Mouse (Mus musculus) liver, embryonic 12.5 days (tissue): ENCODE results near the gene Bsg. TPM values are rescaled to one million over a fixed set of nuclear protein-coding genes. Genes with fewer than 3 reads are reported as not detected.

Experiments used
- ATAC-seq: fragments of 200-750 bp; cut with Nextera tagmentation; 2 replicates; pipeline ENCODE4 v1.8.0; 2017; ENCODE audit warnings: moderate number of reproducible peaks, mild to moderate bottlenecking, moderate library complexity
- H3K27ac ChIP-seq: fragments of 300-500 bp; sonication (generic); 2 replicates; pipeline ENCODE4 v1.5.1; 2016; ENCODE audit warnings: mild to moderate bottlenecking
- H3K27me3 ChIP-seq: fragments of 300-500 bp; sonication (generic); replicated peaks from 2 replicates; pipeline ENCODE4 v1.6.1; 2016; ENCODE audit warnings: mild to moderate bottlenecking, moderate library complexity
- H3K36me3 ChIP-seq: fragments of 300-500 bp; sonication (generic); 2 replicates; pipeline ENCODE4 v1.6.1; 2016; ENCODE audit warnings: mild to moderate bottlenecking, moderate library complexity
- H3K4me1 ChIP-seq: fragments of 300-500 bp; sonication (generic); 2 replicates; pipeline ENCODE4 v1.6.1; 2016
- H3K4me2 ChIP-seq: fragments of 300-500 bp; sonication (generic); 2 replicates; pipeline ENCODE4 v1.6.1; 2016; ENCODE audit warnings: mild to moderate bottlenecking, moderate library complexity
- H3K4me3 ChIP-seq: fragments of 300-500 bp; sonication (generic); 2 replicates; pipeline ENCODE4 v1.5.1; 2016; ENCODE audit warnings: mild to moderate bottlenecking, moderate library complexity
- H3K9ac ChIP-seq: fragments of 300-500 bp; sonication (generic); 2 replicates; pipeline ENCODE4 v1.6.1; 2016; ENCODE audit warnings: mild to moderate bottlenecking, moderate library complexity
- H3K9me3 ChIP-seq: fragments of 300-500 bp; sonication (generic); replicated peaks from 2 replicates; pipeline ENCODE4 v1.6.1; 2016; ENCODE audit warnings: mild to moderate bottlenecking, moderate library complexity
- WGBS: fragments of 180-500 bp; shearing (Covaris S2); methylation state at CpG from one replicate; pipeline ENCODE4 v1.1.7; 2016; ENCODE audit not compliant: insufficient replicate concordance; 5-methylcytosine and 5-hydroxymethylcytosine counted together
- polyA plus RNA-seq: library from polyadenylated mRNA; unstranded; fragments of >200 nt; fragmentation: Nextera tagmentation; extraction: Ambion mirVana; gene quantifications from 2 replicates; pipeline ENCODE4 v1.2.1, GENCODE M21; 2016

The Bsg gene
- polyA plus RNA-seq, 1 experiment from 2014 or later: 1,045 TPM

DNA sequence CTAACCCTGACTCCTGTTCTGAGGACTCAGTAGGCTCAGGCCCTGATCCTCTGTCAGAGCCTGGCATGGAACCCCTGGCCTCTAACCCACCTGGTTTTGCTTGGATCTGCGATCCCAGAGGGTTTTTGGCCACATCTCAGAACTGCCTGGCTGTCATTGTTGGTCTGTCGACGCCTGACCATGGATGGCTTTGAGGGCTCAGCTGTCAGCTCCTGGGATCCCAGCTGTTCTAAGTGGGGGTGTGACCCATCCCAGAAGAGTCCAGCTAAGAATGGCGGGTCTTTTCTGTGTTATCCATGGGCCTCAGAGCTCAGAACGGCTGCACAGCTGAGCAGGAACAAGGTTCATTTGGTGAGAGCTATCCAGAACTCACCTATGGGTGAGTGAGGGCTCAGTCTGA lies 16.8 kb downstream of the Bsg start:
- WGBS: 46% methylated on average over 5 of the region's 5 CpGs
- H3K4me1 ChIP-seq: peaks cover 18% of the 10 kb centered on the region

DNA sequence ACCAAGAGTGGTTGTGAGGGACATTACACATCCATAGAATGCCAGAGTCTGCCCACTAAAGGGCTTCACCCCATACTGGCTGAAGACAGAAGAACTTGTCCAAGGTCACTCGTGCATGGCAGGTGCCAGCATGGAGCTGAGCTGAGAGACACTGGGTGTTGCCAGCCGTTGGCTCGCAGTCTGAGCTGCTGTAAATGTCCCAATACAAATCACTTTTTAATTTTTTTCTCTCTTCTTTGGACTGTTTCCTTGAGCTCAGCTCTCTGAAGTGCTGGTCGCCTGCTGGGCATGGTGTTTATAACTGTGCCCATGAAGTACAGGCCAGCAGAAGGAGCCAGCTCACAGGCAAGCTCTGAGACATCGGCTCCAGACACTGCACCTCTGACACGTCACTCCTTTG lies 18.8 kb downstream of the Bsg start:
- 57% methylated on average over 6 of the region's 6 CpGs for WGBS
- ATAC-seq: no peak
- H3K36me3 ChIP-seq: no peaks in the 10 kb centered on the region
- peaks cover 71% of the 10 kb centered on the region for H3K27me3 ChIP-seq
- H3K27ac ChIP-seq: no peak overlapping the region
- H3K4me3 ChIP-seq: no peak overlapping the region
- H3K9ac ChIP-seq: no peak overlapping the region
- H3K4me2 ChIP-seq: no peak overlapping the region
- H3K4me1 ChIP-seq: no peaks in the 10 kb centered on the region
- H3K9me3 ChIP-seq: 0 out of 2 replicates have a peak, but pooled peaks cover 6% of the 10 kb centered on the region

More for the DNA sequence above, 16.8 kb downstream of the Bsg start:
- H3K27ac ChIP-seq: no peak overlapping the region
- H3K9ac ChIP-seq: no peak overlapping the region
- peaks cover 81% of the 10 kb centered on the region for H3K27me3 ChIP-seq
- ATAC-seq: no peak
- no peaks in the 10 kb centered on the region for H3K9me3 ChIP-seq
- H3K4me3 ChIP-seq: no peak overlapping the region
- H3K36me3 ChIP-seq: no peaks in the 10 kb centered on the region
- no peak overlapping the region for H3K4me2 ChIP-seq

DNA sequence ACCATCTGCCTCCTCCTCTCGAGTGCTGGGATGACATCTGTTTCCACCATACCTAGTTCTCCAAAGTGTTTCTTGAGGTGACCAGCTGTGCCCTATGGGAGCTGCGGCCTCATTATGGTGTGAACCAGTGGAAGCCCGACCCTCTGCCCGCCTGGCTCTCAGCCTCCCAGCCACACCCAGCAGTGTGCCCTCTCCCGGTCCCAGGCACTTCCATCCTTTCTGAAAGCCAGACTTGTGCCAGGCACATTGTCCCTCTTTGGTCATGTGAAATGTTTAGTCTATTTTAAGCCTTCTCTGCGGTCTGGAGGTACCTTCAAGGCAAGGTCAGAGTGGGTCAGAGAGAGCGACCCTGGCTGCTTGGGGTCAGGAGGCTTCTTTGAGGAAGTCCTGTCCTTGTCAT lies 19.4 kb downstream of the Bsg start:
- no peak overlapping the region for H3K27ac ChIP-seq
- no peaks in the 10 kb centered on the region for H3K4me1 ChIP-seq
- no peak for ATAC-seq
- H3K9ac ChIP-seq: no peak overlapping the region
- H3K9me3 ChIP-seq: 0 out of 2 replicates have a peak, but pooled peaks cover 6% of the 10 kb centered on the region
- peaks cover 71% of the 10 kb centered on the region for H3K27me3 ChIP-seq
- WGBS: 62% methylated on average over 7 of the region's 7 CpGs
- no peak overlapping the region for H3K4me2 ChIP-seq
- no peak overlapping the region for H3K4me3 ChIP-seq
- no peaks in the 10 kb centered on the region for H3K36me3 ChIP-seq

DNA sequence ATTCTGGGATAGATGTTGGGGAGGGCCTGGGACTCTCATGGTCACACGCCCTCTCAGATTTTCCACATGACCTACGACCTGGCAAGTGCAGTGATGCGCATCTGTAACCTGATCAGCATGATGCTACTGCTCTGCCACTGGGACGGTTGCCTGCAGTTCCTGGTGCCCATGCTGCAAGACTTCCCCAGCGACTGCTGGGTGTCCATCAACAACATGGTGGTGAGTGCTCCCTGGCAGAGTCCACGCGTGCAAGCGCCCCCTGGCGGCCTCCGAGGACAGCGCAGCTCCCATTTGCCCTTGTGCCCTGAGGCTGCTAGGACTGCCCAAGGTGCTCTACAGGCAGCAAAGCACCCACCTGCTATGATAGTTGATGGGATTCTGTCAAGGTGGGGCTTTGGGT lies 21.8 kb downstream of the Bsg start:
- no peak overlapping the region for H3K9ac ChIP-seq
- H3K9me3 ChIP-seq: 0 out of 2 replicates have a peak, but pooled peaks cover 6% of the 10 kb centered on the region
- 29% methylated on average over 11 of the region's 11 CpGs for WGBS
- no peak overlapping the region for H3K4me2 ChIP-seq
- peaks cover 56% of the 10 kb centered on the region for H3K27me3 ChIP-seq
- no peak overlapping the region for H3K4me3 ChIP-seq
- no peaks in the 10 kb centered on the region for H3K4me1 ChIP-seq
- H3K36me3 ChIP-seq: no peaks in the 10 kb centered on the region
- peak; percentile 69; the same call in 1 of the 2 replicates for ATAC-seq
- H3K27ac ChIP-seq: no peak overlapping the region

DNA sequence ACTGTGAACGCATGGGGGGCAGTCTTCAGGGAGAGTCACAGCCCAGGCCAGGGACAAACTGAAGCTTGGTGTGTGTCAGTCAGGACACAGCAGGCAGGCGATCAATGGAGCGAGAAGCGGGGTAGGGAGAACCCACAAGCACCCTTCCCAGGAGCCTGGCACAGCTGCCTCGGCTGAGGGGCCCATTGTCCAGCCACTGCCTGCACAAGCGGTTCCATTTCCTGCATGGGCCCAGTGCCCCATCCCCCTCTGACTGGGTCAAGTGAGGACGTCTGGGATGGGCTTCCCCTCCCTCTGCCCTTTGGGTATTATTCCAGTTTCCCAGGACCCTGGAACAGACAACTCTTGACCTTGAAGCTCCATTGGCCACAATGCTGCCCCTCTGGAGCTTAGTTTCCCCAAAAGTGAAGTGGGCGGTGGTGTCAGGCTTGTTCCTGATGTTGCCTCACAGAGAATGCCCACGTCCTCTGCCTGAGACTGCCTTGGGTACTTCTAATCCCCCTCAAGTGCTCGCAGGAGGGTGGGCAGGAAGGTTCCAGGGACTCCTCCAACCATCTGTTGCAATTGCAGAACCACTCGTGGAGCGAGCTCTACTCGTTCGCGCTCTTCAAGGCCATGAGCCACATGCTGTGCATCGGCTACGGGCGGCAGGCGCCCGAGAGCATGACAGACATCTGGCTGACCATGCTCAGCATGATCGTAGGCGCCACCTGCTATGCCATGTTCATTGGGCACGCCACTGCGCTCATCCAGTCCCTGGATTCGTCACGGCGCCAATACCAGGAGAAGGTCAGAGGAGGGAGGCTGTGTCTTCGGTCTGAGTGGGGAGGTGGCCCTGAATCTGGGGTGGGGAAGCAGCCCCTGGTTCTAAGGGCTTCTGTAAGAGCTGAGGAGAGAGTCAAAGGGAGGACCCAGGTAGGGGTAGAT lies 24.3 kb downstream of the Bsg start:
- Histone ChIP-seq H3K4me2 (no peak overlapping the region), H3K4me3 (no peak overlapping the region), H3K27me3 (peaks cover 32% of the 10 kb centered on the region), H3K36me3 (peaks cover 1% of the 10 kb centered on the region), H3K9ac (no peak overlapping the region), H3K27ac (no peak overlapping the region), H3K4me1 (no peaks in the 10 kb centered on the region), H3K9me3 (0 out of 2 replicates have a peak, but pooled peaks cover 6% of the 10 kb centered on the region)
- 58% methylated on average over 28 of the region's 28 CpGs for WGBS
- ATAC-seq: no peak

DNA sequence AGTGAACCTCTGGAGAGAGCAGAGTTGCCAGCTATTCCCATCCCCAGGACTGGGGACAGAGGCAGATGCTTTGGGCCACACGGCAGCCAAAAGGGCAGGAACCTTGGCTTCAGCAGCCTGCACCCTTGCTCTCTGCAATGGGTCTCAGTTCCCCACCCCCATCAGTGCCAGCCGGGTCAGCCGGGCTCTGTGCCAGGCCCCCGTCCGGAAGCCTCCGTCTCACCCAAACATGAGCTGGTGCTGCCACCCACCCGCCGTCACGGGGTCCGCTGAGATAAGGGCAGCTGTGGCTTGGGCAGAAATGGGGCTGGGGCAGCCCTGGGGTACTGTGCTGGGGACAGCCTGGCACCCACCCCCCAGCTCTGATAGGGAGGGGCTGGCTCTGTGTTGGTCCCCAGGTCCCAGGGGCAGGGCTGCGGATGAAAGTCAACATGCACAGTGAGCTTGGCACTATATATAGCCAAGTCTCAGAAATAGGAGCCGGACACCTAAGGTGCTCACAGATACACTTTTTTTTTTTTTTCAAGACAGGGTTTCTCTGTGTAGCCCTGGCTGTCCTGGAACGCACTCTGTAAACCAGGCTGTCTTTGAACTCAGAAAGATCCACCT lies 25.2 kb downstream of the Bsg start:
- Histone ChIP-seq H3K4me1 (no peaks in the 10 kb centered on the region), H3K4me3 (no peak overlapping the region), H3K4me2 (no peak overlapping the region), H3K27me3 (peaks cover 25% of the 10 kb centered on the region), H3K9ac (no peak overlapping the region), H3K9me3 (0 out of 2 replicates have a peak, but pooled peaks cover 6% of the 10 kb centered on the region), H3K36me3 (peaks cover 10% of the 10 kb centered on the region), H3K27ac (no peak overlapping the region)
- WGBS: 68% methylated on average over 13 of the region's 13 CpGs
- ATAC-seq: no peak

DNA sequence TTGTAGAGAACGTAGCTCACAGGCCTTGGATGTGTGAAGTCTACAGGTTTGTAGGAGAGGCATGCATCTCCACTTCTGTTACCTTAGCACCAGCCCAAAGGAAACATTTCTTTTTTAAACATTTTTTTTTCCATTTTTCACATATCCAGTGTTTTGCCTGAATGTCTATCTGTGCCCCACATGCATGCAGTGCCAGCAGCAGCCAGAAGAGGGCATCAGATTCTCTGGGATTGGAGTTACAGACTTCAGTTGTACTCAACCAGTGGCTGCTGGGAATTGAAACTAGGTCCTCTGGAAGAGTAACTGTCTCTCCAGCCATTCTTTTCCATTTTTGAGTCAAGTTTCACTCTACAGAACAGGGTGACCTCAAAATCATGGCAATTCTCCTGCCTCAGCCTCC lies 28.2 kb downstream of the Bsg start:
- peaks cover 37% of the 10 kb centered on the region for H3K27me3 ChIP-seq
- no peak overlapping the region for H3K27ac ChIP-seq
- H3K9ac ChIP-seq: no peak overlapping the region
- H3K36me3 ChIP-seq: peaks cover 40% of the 10 kb centered on the region
- H3K4me2 ChIP-seq: no peak overlapping the region
- H3K9me3 ChIP-seq: peaks cover 12% of the 10 kb centered on the region; the same call in 1 of the 2 replicates
- 67% methylated on average over 1 of the region's 1 CpGs for WGBS
- no peak overlapping the region for H3K4me3 ChIP-seq
- H3K4me1 ChIP-seq: no peaks in the 10 kb centered on the region
- ATAC-seq: no peak

DNA sequence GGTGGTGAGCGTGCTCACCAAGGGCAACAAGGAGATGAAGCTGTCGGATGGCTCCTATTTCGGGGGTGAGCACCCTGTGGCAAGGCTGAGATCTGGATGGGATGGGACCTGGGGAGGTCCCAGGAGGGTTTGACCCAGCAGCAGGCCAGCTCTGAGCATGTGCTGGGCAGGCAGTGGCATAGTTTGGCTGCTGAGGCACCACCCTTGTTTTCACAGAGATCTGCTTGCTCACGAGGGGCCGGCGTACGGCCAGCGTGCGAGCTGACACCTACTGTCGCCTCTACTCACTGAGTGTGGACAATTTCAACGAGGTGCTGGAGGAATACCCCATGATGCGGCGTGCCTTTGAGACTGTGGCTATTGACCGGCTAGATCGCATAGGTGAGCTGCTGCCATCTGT lies 29.6 kb downstream of the Bsg start:
- 90% methylated on average over 15 of the region's 15 CpGs for WGBS
- ATAC-seq: no peak
- Histone ChIP-seq H3K4me2 (no peak overlapping the region), H3K9ac (no peak overlapping the region), H3K4me1 (no peaks in the 10 kb centered on the region), H3K27ac (no peak overlapping the region), H3K4me3 (no peak overlapping the region), H3K36me3 (peaks cover 54% of the 10 kb centered on the region), H3K27me3 (peaks cover 23% of the 10 kb centered on the region), H3K9me3 (peaks cover 11% of the 10 kb centered on the region; the same call in 1 of the 2 replicates)

DNA sequence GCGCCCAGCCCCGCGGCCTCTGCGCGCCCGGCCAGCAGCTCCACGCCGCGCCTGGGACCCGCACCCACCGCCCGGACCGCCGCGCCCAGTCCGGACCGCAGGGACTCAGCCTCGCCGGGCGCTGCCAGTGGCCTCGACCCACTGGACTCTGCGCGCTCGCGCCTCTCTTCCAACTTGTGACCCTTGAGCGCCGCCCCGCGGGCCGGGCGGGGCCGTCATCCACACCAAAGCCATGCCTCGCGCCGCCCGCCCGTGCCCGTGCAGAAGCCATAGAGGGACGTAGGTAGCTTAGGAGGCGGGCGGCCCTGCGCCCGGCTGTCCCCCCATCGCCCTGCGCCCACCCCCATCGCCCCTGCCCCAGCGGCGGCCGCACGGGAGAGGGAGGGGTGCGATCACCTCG lies 31.1 kb downstream of the Bsg start:
- H3K9ac ChIP-seq: no peak overlapping the region
- 47% methylated on average over 52 of the region's 52 CpGs for WGBS
- ATAC-seq: no peak
- no peak overlapping the region; the same call in 1 of the 2 replicates for H3K4me3 ChIP-seq
- H3K4me1 ChIP-seq: no peaks in the 10 kb centered on the region
- peaks cover 15% of the 10 kb centered on the region for H3K27me3 ChIP-seq
- H3K4me2 ChIP-seq: peak overlapping the region; percentile 28
- peaks cover 19% of the 10 kb centered on the region; the same call in 1 of the 2 replicates for H3K9me3 ChIP-seq
- peaks cover 69% of the 10 kb centered on the region for H3K36me3 ChIP-seq
- no peak overlapping the region for H3K27ac ChIP-seq

DNA sequence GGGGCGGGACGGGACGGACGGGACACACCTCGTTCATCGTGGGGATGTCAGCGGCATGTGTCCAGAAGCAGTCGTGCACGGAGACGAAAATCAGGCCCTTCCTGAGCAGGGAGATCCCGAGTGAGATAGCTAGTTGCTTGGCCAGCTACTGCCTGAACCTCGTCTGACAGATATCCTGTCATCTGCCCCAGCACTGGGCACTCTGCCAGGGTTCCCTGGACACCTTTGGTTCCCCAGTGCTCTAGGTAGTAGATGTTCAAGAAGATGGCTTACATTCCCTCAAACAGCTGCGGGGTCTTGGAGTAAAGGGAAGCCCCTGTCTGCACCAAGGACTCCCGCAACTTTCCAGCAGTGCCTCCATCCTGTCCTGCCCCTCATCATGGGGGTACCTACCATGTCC lies 32.4 kb downstream of the Bsg start:
- no peak for ATAC-seq
- no peaks in the 10 kb centered on the region for H3K4me1 ChIP-seq
- H3K9me3 ChIP-seq: peaks cover 19% of the 10 kb centered on the region; the same call in 1 of the 2 replicates
- peaks cover 82% of the 10 kb centered on the region for H3K36me3 ChIP-seq
- no peak overlapping the region for H3K4me3 ChIP-seq
- peaks cover 15% of the 10 kb centered on the region for H3K27me3 ChIP-seq
- 87% methylated on average over 14 of the region's 14 CpGs for WGBS
- H3K9ac ChIP-seq: no peak overlapping the region
- no peak overlapping the region for H3K4me2 ChIP-seq
- no peak overlapping the region for H3K27ac ChIP-seq

DNA sequence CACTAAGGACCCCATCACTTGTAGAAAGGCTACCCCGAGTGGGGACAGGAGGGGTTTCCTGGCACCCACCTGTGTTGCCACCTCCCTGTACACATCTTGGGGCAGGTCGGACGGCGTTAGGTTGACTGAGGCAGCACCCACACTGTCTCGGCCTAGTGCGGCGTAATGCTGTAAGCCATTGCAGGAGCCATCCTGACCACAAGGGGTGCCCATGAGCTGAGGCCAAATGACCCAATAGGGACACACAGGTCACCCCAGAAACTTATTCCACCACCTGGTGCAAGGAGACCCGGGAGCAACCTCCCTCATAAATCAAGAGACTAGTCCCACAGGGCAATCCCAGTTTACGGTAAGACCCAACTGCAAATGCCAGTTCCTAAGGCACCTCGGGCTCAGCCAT lies 34.0 kb downstream of the Bsg start:
- H3K27ac ChIP-seq: no peak overlapping the region
- H3K9me3 ChIP-seq: peaks cover 19% of the 10 kb centered on the region; the same call in 1 of the 2 replicates
- 91% methylated on average over 10 of the region's 10 CpGs for WGBS
- ATAC-seq: no peak
- no peak overlapping the region for H3K9ac ChIP-seq
- H3K4me1 ChIP-seq: no peaks in the 10 kb centered on the region
- peaks cover 96% of the 10 kb centered on the region for H3K36me3 ChIP-seq
- H3K4me3 ChIP-seq: no peak overlapping the region
- no peak overlapping the region for H3K4me2 ChIP-seq
- peaks cover 15% of the 10 kb centered on the region for H3K27me3 ChIP-seq

DNA sequence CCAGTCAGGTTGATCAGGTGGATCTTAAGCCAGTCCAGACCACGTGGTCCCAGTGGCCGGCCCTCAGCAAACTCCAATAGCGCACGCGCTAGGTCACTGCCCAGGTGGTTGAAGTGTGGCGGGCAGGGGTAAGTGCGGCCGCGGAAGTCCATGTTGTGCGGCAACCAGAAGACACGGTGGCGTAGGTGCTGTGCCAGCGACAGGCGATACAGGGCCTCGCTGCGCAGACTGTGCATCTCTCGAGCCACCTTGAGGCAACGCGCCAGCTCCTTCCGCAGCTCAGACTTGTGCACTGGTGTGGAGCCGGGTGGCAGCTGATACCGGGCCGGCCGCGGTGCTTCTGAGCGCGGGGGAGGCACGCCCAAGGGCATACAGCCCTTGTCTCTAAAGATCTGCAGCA lies 34.9 kb downstream of the Bsg start:
- 90% methylated on average over 28 of the region's 28 CpGs for WGBS
- H3K9me3 ChIP-seq: peaks cover 19% of the 10 kb centered on the region; the same call in 1 of the 2 replicates
- H3K36me3 ChIP-seq: peaks cover 99% of the 10 kb centered on the region
- peaks cover 15% of the 10 kb centered on the region for H3K27me3 ChIP-seq
- H3K4me1 ChIP-seq: no peaks in the 10 kb centered on the region
- H3K4me3 ChIP-seq: no peak overlapping the region
- H3K4me2 ChIP-seq: no peak overlapping the region
- no peak for ATAC-seq
- H3K27ac ChIP-seq: no peak overlapping the region
- no peak overlapping the region for H3K9ac ChIP-seq
